Mouse (Mus musculus): ENCODE measurements around the gene Samd4. TPM values are rescaled to one million over a fixed set of nuclear protein-coding genes. Genes with fewer than 3 reads are reported as not detected.
"Not testable (repeated sequence)": the region's sequence is repeated elsewhere in the genome, so short reads cannot be mapped to it uniquely, and the experiment has no call there.

Gene Samd4
- polyA plus RNA-seq, 1 experiment from 2014 or later = 17.9 TPM

GRCm38 (mm10) chr14:47105755-47106154 lies 223.1 kb downstream of the Samd4 start:
- peaks cover 7% of the 10 kb centered on the region for H3K4me1 ChIP-seq (replicated peaks)
- H3K9me3 ChIP-seq (replicated peaks) = no peaks in the 10 kb centered on the region
- H3K4me3 ChIP-seq = no peak overlapping the region
- H3K27ac ChIP-seq (ENCODE audit: poor library complexity, severe bottlenecking) = no peak overlapping the region
- H3K27me3 ChIP-seq (replicated peaks) = no peaks in the 10 kb centered on the region
- H3K4me2 ChIP-seq = no peak overlapping the region
- no peak for ATAC-seq (ENCODE audit: insufficient number of reproducible peaks, low FRiP score)
- no peak overlapping the region for H3K9ac ChIP-seq
- peaks cover 32% of the 10 kb centered on the region for H3K36me3 ChIP-seq
- 86% methylated on average over 3 of the region's 3 CpGs for WGBS

- WGBS = 78% methylated on average over 3 of the region's 3 CpGs
- H3K4me1 ChIP-seq (replicated peaks) = peaks cover 3% of the 10 kb centered on the region; the same call in 1 of the 2 replicates
- ATAC-seq (ENCODE audit: insufficient number of reproducible peaks, low FRiP score) = no peak
- H3K27ac ChIP-seq (ENCODE audit: poor library complexity, severe bottlenecking) = no peak overlapping the region
- H3K4me3 ChIP-seq = no peak overlapping the region
- H3K27me3 ChIP-seq (replicated peaks) = no peaks in the 10 kb centered on the region
- no peak overlapping the region for H3K4me2 ChIP-seq
- peaks cover 20% of the 10 kb centered on the region for H3K36me3 ChIP-seq
- no peaks in the 10 kb centered on the region for H3K9me3 ChIP-seq (replicated peaks)
- no peak overlapping the region for H3K9ac ChIP-seq
These were observed 224.8 kb downstream of the Samd4 start for GRCm38 (mm10) chr14:47107461-47107860.

- not testable (repeated sequence) for H3K27me3 ChIP-seq (replicated peaks); H3K9me3 ChIP-seq (replicated peaks); H3K9ac ChIP-seq; H3K4me1 ChIP-seq (replicated peaks); H3K27ac ChIP-seq (ENCODE audit: poor library complexity, severe bottlenecking); ATAC-seq (ENCODE audit: insufficient number of reproducible peaks, low FRiP score); H3K4me2 ChIP-seq; H3K4me3 ChIP-seq
- WGBS = 82% methylated on average over 7 of the region's 7 CpGs
- peaks cover 17% of the 10 kb centered on the region for H3K36me3 ChIP-seq
These were observed 227.7 kb downstream of the Samd4 start for GRCm38 (mm10) chr14:47110391-47110790.

- Histone ChIP-seq H3K27me3 (replicated peaks) (no peaks in the 10 kb centered on the region), H3K27ac (ENCODE audit: poor library complexity, severe bottlenecking) (no peak overlapping the region), H3K4me1 (replicated peaks) (peaks cover 5% of the 10 kb centered on the region), H3K36me3 (peaks cover 11% of the 10 kb centered on the region; the same call in 1 of the 2 replicates), H3K4me2 (no peak overlapping the region), H3K4me3 (no peak overlapping the region), H3K9ac (no peak overlapping the region), H3K9me3 (replicated peaks) (no peaks in the 10 kb centered on the region; the same call in 1 of the 2 replicates)
- ATAC-seq (ENCODE audit: insufficient number of reproducible peaks, low FRiP score) = no peak
- 37% methylated on average over 9 of the region's 9 CpGs for WGBS
These were observed 228.7 kb downstream of the Samd4 start for GRCm38 (mm10) chr14:47111341-47111740.

GRCm38 (mm10) chr14:47115154-47115553 lies 232.5 kb downstream of the Samd4 start:
- H3K27me3 ChIP-seq (replicated peaks) = no peaks in the 10 kb centered on the region
- ATAC-seq (ENCODE audit: insufficient number of reproducible peaks, low FRiP score) = no peak

GRCm38 (mm10) chr14:47116062-47116762 lies 233.6 kb downstream of the Samd4 start:
- WGBS = 52% methylated on average over 10 of the region's 10 CpGs

More at GRCm38 (mm10) chr14:47115154-47115553, 232.5 kb downstream of the Samd4 start:
- peaks cover 7% of the 10 kb centered on the region for H3K4me1 ChIP-seq (replicated peaks)
- H3K9me3 ChIP-seq (replicated peaks) = no peaks in the 10 kb centered on the region; the same call in 1 of the 2 replicates
- H3K4me2 ChIP-seq = no peak overlapping the region
- WGBS = 55% methylated on average over 9 of the region's 9 CpGs
- H3K27ac ChIP-seq (ENCODE audit: poor library complexity, severe bottlenecking) = no peak overlapping the region
- H3K9ac ChIP-seq = no peak overlapping the region
- no peaks in the 10 kb centered on the region for H3K36me3 ChIP-seq
- no peak overlapping the region for H3K4me3 ChIP-seq

GRCm38 (mm10) chr14:47117522-47117921 lies 234.9 kb downstream of the Samd4 start:
- Histone ChIP-seq H3K36me3 (no peaks in the 10 kb centered on the region), H3K27me3 (replicated peaks) (no peaks in the 10 kb centered on the region), H3K27ac (ENCODE audit: poor library complexity, severe bottlenecking) (no peak overlapping the region), H3K4me1 (replicated peaks) (peaks cover 7% of the 10 kb centered on the region), H3K9ac (no peak overlapping the region), H3K4me2 (no peak overlapping the region), H3K9me3 (replicated peaks) (no peaks in the 10 kb centered on the region; the same call in 1 of the 2 replicates), H3K4me3 (no peak overlapping the region)
- WGBS = 66% methylated on average over 7 of the region's 7 CpGs
- no peak for ATAC-seq (ENCODE audit: insufficient number of reproducible peaks, low FRiP score)

More at GRCm38 (mm10) chr14:47116062-47116762, 233.6 kb downstream of the Samd4 start:
- no peaks in the 10 kb centered on the region; the same call in 1 of the 2 replicates for H3K9me3 ChIP-seq (replicated peaks)
- peaks cover 7% of the 10 kb centered on the region for H3K4me1 ChIP-seq (replicated peaks)
- ATAC-seq (ENCODE audit: insufficient number of reproducible peaks, low FRiP score) = no peak
- no peak overlapping the region for H3K4me3 ChIP-seq
- no peaks in the 10 kb centered on the region for H3K27me3 ChIP-seq (replicated peaks)
- no peak overlapping the region for H3K27ac ChIP-seq (ENCODE audit: poor library complexity, severe bottlenecking)
- H3K9ac ChIP-seq = no peak overlapping the region
- no peaks in the 10 kb centered on the region for H3K36me3 ChIP-seq
- H3K4me2 ChIP-seq = no peak overlapping the region

- H3K4me2 ChIP-seq = no peak overlapping the region
- H3K9ac ChIP-seq = no peak overlapping the region
- ATAC-seq (ENCODE audit: insufficient number of reproducible peaks, low FRiP score) = no peak
- no peaks in the 10 kb centered on the region for H3K9me3 ChIP-seq (replicated peaks)
- WGBS = 82% methylated on average over 5 of the region's 5 CpGs
- 0 out of 2 replicates have a peak, but pooled peaks cover 3% of the 10 kb centered on the region for H3K4me1 ChIP-seq (replicated peaks)
- no peak overlapping the region for H3K4me3 ChIP-seq
- H3K27ac ChIP-seq (ENCODE audit: poor library complexity, severe bottlenecking) = no peak overlapping the region
- no peaks in the 10 kb centered on the region for H3K27me3 ChIP-seq (replicated peaks)
- H3K36me3 ChIP-seq = no peaks in the 10 kb centered on the region
These were observed 245.3 kb downstream of the Samd4 start for GRCm38 (mm10) chr14:47127987-47128386.

- H3K4me3 ChIP-seq = no peak overlapping the region
- H3K9ac ChIP-seq = no peak overlapping the region
- no peaks in the 10 kb centered on the region for H3K36me3 ChIP-seq
- peaks cover 7% of the 10 kb centered on the region; the same call in 1 of the 2 replicates for H3K4me1 ChIP-seq (replicated peaks)
- H3K4me2 ChIP-seq = no peak overlapping the region
- no peak for ATAC-seq (ENCODE audit: insufficient number of reproducible peaks, low FRiP score)
- H3K27ac ChIP-seq (ENCODE audit: poor library complexity, severe bottlenecking) = no peak overlapping the region
- 71% methylated on average over 10 of the region's 10 CpGs for WGBS
- no peaks in the 10 kb centered on the region for H3K27me3 ChIP-seq (replicated peaks)
- H3K9me3 ChIP-seq (replicated peaks) = no peaks in the 10 kb centered on the region
These were observed 251.3 kb downstream of the Samd4 start for GRCm38 (mm10) chr14:47133948-47134347.

- Histone ChIP-seq H3K27ac (ENCODE audit: poor library complexity, severe bottlenecking) (no peak overlapping the region), H3K9me3 (replicated peaks) (no peaks in the 10 kb centered on the region), H3K9ac (no peak overlapping the region), H3K36me3 (no peaks in the 10 kb centered on the region), H3K4me3 (no peak overlapping the region), H3K27me3 (replicated peaks) (no peaks in the 10 kb centered on the region), H3K4me1 (replicated peaks) (peaks cover 5% of the 10 kb centered on the region; the same call in 1 of the 2 replicates), H3K4me2 (no peak overlapping the region)
- no peak for ATAC-seq (ENCODE audit: insufficient number of reproducible peaks, low FRiP score)
- WGBS = 60% methylated on average over 5 of the region's 5 CpGs
These were observed 254.0 kb downstream of the Samd4 start for GRCm38 (mm10) chr14:47136637-47137036.

GRCm38 (mm10) chr14:47138853-47139252 lies 256.2 kb downstream of the Samd4 start:
- H3K9me3 ChIP-seq (replicated peaks) = no peaks in the 10 kb centered on the region; the same call in 1 of the 2 replicates
- no peak for ATAC-seq (ENCODE audit: insufficient number of reproducible peaks, low FRiP score)
- WGBS = 61% methylated on average over 3 of the region's 3 CpGs

More at GRCm38 (mm10) chr14:47138853-47139252, 256.2 kb downstream of the Samd4 start:
- H3K36me3 ChIP-seq = no peaks in the 10 kb centered on the region
- H3K4me1 ChIP-seq (replicated peaks) = peaks cover 5% of the 10 kb centered on the region; the same call in 1 of the 2 replicates
- H3K27ac ChIP-seq (ENCODE audit: poor library complexity, severe bottlenecking) = no peak overlapping the region
- H3K4me2 ChIP-seq = no peak overlapping the region
- no peaks in the 10 kb centered on the region for H3K27me3 ChIP-seq (replicated peaks)
- H3K9ac ChIP-seq = no peak overlapping the region
- H3K4me3 ChIP-seq = no peak overlapping the region

Data from heart, embryonic 12.5 days (tissue).